Mouse (Mus musculus) kidney, adult 18-20 months (tissue): ENCODE measurements around the gene Gm42906.
A peak's percentile ranks its signal among the peaks of the same experiment; 100 is the strongest.

ENCODE experiments used
- DNase-seq: peaks from one replicate; pipeline ENCODE4 v3.0.0; 2021

Gm42906 gene

GRCm38 (mm10) chr5:151231861-151232260 lies 196.1 kb downstream of the Gm42906 start:
- DNase-seq = no peak

- peak; percentile 27 for DNase-seq
Measured at GRCm38 (mm10) chr5:151231411-151231810, 196.6 kb downstream of the Gm42906 start.

- no peak for DNase-seq
Measured at GRCm38 (mm10) chr5:151230427-151230826, 197.5 kb downstream of the Gm42906 start.

- no peak for DNase-seq
Measured at GRCm38 (mm10) chr5:151228367-151229005, 199.5 kb downstream of the Gm42906 start.

GRCm38 (mm10) chr5:151223696-151224366 lies 204.1 kb downstream of the Gm42906 start:
- no peak for DNase-seq

GRCm38 (mm10) chr5:151222791-151223190 lies 205.2 kb downstream of the Gm42906 start:
- no peak for DNase-seq

- peak; percentile 21 for DNase-seq
Measured at GRCm38 (mm10) chr5:151218689-151219115, 209.3 kb downstream of the Gm42906 start.

GRCm38 (mm10) chr5:151213097-151213496 lies 214.9 kb downstream of the Gm42906 start:
- DNase-seq = no peak

GRCm38 (mm10) chr5:151210869-151211268 lies 217.1 kb downstream of the Gm42906 start:
- no peak for DNase-seq

- no peak for DNase-seq
Measured at GRCm38 (mm10) chr5:151210060-151210459, 217.9 kb downstream of the Gm42906 start.

- DNase-seq = no peak
Measured at GRCm38 (mm10) chr5:151205017-151205416, 222.9 kb downstream of the Gm42906 start.

- DNase-seq = no peak
Measured at GRCm38 (mm10) chr5:151202925-151203324, 225.0 kb downstream of the Gm42906 start.

- DNase-seq = no peak
Measured at GRCm38 (mm10) chr5:151201220-151201619, 226.7 kb downstream of the Gm42906 start.

GRCm38 (mm10) chr5:151199235-151199634 lies 228.7 kb downstream of the Gm42906 start:
- DNase-seq = no peak

- DNase-seq = no peak
Measured at GRCm38 (mm10) chr5:151196603-151197272, 231.2 kb downstream of the Gm42906 start.

GRCm38 (mm10) chr5:151193885-151194520 lies 234.0 kb downstream of the Gm42906 start:
- DNase-seq = no peak

- DNase-seq = no peak
Measured at GRCm38 (mm10) chr5:151192266-151192665, 235.7 kb downstream of the Gm42906 start.

GRCm38 (mm10) chr5:151190764-151191163 lies 237.2 kb downstream of the Gm42906 start:
- DNase-seq = no peak

GRCm38 (mm10) chr5:151189789-151190378 lies 238.1 kb downstream of the Gm42906 start:
- DNase-seq = peak; percentile 77

- no peak for DNase-seq
Measured at GRCm38 (mm10) chr5:151189321-151189720, 238.6 kb downstream of the Gm42906 start.

GRCm38 (mm10) chr5:151188659-151189058 lies 239.3 kb downstream of the Gm42906 start:
- DNase-seq = no peak

- no peak for DNase-seq
Measured at GRCm38 (mm10) chr5:151187336-151187735, 240.6 kb downstream of the Gm42906 start.

- DNase-seq = no peak
Measured at GRCm38 (mm10) chr5:151185286-151185856, 242.6 kb downstream of the Gm42906 start.
